Mouse (Mus musculus) intestine, embryonic 14.5 days (tissue): ENCODE data around the gene Psmc2. TPM values are rescaled to one million over a fixed set of nuclear protein-coding genes. Genes with fewer than 3 reads are reported as not detected.
A peak's percentile ranks its signal among the peaks of the same experiment; 100 is the strongest.

Source experiments
- ATAC-seq: fragments of 200-750 bp; cut with Nextera tagmentation; replicated peaks from 2 replicates; pipeline ENCODE4 v1.8.0; 2017; ENCODE audit warnings: low read depth, moderate number of reproducible peaks, moderate TSS enrichment, moderate library complexity; ENCODE audit not compliant: low FRiP score, low TSS enrichment
- DNase-seq: peaks from one replicate; pipeline ENCODE4 v3.0.0-alpha.2; 2018; ENCODE audit warnings: low spot score
- H3K27ac ChIP-seq: fragments of 300-500 bp; sonication (generic); 2 replicates; pipeline ENCODE4 v1.5.1; 2014; ENCODE audit warnings: low read depth, mild to moderate bottlenecking, control low read depth
- H3K27me3 ChIP-seq: fragments of 300-500 bp; sonication (generic); replicated peaks from 2 replicates; pipeline ENCODE4 v1.6.1; 2014; ENCODE audit warnings: low read length, control low read depth; ENCODE audit not compliant: control insufficient read depth, insufficient read depth
- H3K36me3 ChIP-seq: fragments of 300-500 bp; sonication (generic); 2 replicates; pipeline ENCODE4 v1.6.1; 2014; ENCODE audit warnings: low read length, control low read depth; ENCODE audit not compliant: control insufficient read depth, insufficient read depth
- H3K4me1 ChIP-seq: fragments of 300-500 bp; sonication (generic); replicated peaks from 2 replicates; pipeline ENCODE4 v1.6.1; 2014; ENCODE audit warnings: low read length, control low read depth, mixed read lengths; ENCODE audit not compliant: control insufficient read depth, insufficient read depth
- H3K4me2 ChIP-seq: fragments of 300-500 bp; sonication (generic); 2 replicates; pipeline ENCODE4 v1.6.1; 2014; ENCODE audit warnings: low read length
- H3K4me3 ChIP-seq: fragments of 300-500 bp; sonication (generic); 2 replicates; pipeline ENCODE4 v1.5.1; 2014; ENCODE audit warnings: low read depth, low read length, control low read depth, mixed read lengths
- H3K9ac ChIP-seq: fragments of 300-500 bp; sonication (generic); 2 replicates; pipeline ENCODE4 v1.6.1; 2014; ENCODE audit warnings: mild to moderate bottlenecking, low read length
- H3K9me3 ChIP-seq: fragments of 300-500 bp; sonication (generic); 2 replicates; pipeline ENCODE4 v1.6.1; 2016; ENCODE audit warnings: low read length, control low read depth; ENCODE audit not compliant: control insufficient read depth
- WGBS: fragments of 180-500 bp; shearing (Covaris S2); extraction: QIAGEN DNeasy Blood & Tissue Kit; methylation state at CpG from one replicate; pipeline ENCODE4 v1.1.7; 2014; 5-methylcytosine and 5-hydroxymethylcytosine counted together
- polyA plus RNA-seq: library from polyadenylated mRNA; unstranded; fragments of >200 nt; fragmentation: Nextera tagmentation; extraction: Ambion mirVana; gene quantifications from 2 replicates; pipeline ENCODE4 v1.2.1, GENCODE M21; 2014

Gene Psmc2
- polyA plus RNA-seq, 1 experiment from 2014 or later, result 165 TPM

DNA sequence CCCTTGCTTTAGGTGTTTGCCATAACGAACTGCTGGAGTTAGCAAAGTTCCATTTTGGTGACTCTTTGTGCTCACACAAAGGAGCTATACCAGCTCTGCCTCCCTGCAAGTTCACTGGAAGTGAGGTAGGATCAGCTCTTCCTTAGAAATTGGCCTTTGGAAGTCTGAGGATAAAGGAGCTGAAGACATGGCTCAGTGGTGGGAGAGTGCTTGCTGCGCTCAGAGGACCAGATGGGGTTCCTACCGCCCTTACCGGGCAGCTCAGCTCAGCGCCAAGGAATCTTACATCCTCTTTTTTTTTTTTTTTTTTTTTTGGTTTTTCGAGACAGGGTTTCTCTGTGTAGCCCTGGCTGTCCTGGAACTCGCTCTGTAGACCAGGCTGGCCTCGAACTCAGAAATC lies 39.1 kb upstream of the Psmc2 start:
- H3K27me3 ChIP-seq, result no peaks in the 10 kb centered on the region
- DNase-seq (no peak), ATAC-seq (no peak)
- no peaks in the 10 kb centered on the region for H3K9me3 ChIP-seq
- H3K36me3 ChIP-seq, result peaks cover 87% of the 10 kb centered on the region
- no peak overlapping the region for H3K9ac ChIP-seq
- no peak overlapping the region for H3K4me3 ChIP-seq
- H3K4me2 ChIP-seq, result no peak overlapping the region
- 92% methylated on average over 6 of the region's 8 CpGs for WGBS
- no peak overlapping the region for H3K27ac ChIP-seq
- no peaks in the 10 kb centered on the region for H3K4me1 ChIP-seq

DNA sequence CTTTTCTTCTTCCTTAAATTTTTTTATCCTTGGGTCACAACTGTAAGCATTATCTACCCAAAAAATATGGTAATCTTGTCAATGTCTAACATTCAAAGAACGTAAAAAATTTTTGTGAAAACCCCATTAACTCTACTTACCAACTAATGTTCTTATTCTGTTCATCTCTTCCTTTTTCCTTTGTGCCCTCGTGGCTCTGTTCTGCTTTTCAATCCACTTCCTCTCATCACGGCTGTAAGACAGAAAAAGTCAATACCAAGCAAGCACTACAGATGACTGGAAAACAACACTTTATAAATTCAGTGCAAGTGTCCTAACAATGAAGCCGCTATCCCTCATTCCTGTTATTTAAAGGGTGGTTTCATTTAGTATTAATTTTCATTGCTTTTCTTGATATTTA lies 16.6 kb upstream of the Psmc2 start:
- no peak overlapping the region for H3K27ac ChIP-seq
- no peak for ATAC-seq
- H3K9me3 ChIP-seq, result no peaks in the 10 kb centered on the region
- H3K4me2 ChIP-seq, result no peak overlapping the region
- no peak overlapping the region for H3K9ac ChIP-seq
- H3K4me1 ChIP-seq, result no peaks in the 10 kb centered on the region
- 92% methylated on average over 4 of the region's 4 CpGs for WGBS
- H3K27me3 ChIP-seq, result no peaks in the 10 kb centered on the region
- DNase-seq, result no peak
- no peak overlapping the region for H3K4me3 ChIP-seq
- H3K36me3 ChIP-seq, result peaks cover 72% of the 10 kb centered on the region

DNA sequence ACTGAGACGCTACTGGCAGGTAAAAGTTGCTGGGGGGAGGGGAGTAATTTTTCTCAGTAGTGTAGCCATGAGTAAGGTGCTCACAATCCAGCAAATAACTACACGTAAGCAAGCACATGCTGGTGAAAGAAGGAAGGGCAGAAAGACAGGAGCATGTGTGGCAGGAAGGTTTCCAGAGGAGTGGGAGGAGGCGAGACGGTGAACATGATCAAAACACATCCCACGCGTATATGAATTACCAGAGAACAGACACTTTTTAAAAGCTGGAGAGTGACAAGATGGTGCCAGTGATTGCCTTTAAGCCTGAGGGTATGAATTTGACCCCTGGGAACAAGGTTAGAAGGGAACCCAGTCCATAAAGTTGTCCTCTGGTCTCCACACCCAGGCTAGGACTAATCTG lies 15.2 kb upstream of the Psmc2 start:
- Histone ChIP-seq H3K27ac (no peak overlapping the region), H3K9me3 (no peaks in the 10 kb centered on the region), H3K9ac (no peak overlapping the region), H3K36me3 (peaks cover 72% of the 10 kb centered on the region), H3K4me1 (no peaks in the 10 kb centered on the region), H3K4me3 (no peak overlapping the region), H3K27me3 (no peaks in the 10 kb centered on the region), H3K4me2 (no peak overlapping the region)
- DNase-seq (no peak), ATAC-seq (no peak)
- 91% methylated on average over 6 of the region's 6 CpGs for WGBS

DNA sequence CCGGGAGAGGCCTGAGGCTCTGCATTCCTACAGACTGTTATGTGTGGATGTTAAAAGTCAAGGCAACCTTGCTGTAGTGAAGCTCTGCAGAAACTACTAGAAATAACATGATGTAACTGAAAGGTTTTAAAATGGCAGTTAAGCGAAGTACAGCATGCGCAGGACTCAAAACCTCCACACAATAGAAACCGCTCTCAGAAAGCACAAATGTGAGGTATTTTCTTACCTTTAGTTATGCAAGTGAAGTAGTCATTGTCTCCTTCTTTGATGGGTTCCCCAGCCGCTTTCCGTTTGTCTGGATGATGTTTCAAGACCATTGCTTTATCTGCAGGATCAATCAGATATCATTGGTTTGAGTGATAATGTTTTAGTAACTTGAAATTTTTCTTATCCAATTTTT lies 8.6 kb upstream of the Psmc2 start:
- DNase-seq, result no peak
- Histone ChIP-seq H3K36me3 (peaks cover 71% of the 10 kb centered on the region), H3K27me3 (no peaks in the 10 kb centered on the region), H3K4me1 (no peaks in the 10 kb centered on the region), H3K27ac (no peak overlapping the region), H3K4me2 (no peak overlapping the region), H3K9ac (no peak overlapping the region), H3K9me3 (no peaks in the 10 kb centered on the region), H3K4me3 (no peak overlapping the region)
- WGBS, result 93% methylated on average over 6 of the region's 6 CpGs
- ATAC-seq, result no peak

DNA sequence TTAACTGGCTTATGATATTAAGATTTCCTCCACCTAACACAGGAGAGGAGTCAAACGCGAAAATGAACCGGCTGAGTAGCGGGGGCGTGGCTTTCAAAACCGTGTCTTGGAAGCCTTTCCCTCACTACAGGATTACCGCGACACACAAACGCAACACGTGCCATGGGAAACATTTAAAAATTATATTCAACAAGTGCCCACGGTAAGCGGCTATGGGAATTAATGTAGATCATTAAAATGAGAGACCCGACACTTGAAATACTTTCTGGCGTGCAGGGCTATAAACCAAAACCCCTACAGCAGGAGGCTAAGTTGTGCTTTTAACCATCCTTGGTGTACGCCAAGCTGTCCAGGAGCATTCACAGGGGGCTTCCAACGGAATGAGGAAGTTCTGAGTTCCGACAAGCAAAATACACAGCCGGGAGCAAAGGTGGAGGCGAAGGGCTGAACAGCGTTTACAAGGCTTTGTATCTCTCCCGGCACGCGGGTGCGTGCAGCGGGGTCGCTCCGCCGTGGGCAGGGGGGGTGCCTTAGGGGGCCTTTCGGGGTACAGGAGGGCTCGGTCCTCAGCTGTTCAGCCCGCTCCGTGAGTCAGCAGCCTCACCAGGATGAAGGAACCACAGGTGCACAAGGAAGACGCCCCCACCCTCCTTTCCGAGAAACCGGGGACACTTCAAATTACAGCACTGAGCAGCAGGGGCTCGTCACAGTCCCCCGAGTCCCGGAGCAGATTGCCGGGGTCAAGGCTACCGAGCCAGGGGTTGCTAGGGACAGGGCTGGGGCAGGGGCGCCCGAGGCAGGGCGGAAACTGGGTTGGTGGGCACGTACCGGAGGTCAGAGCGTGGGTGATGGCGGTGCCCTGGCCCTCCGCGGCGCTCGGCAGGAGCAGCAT lies 676 bp upstream of the Psmc2 start:
- Histone ChIP-seq H3K27me3 (no peaks in the 10 kb centered on the region), H3K4me3 (peak overlapping the region; percentile 90), H3K9me3 (no peaks in the 10 kb centered on the region), H3K27ac (peak overlapping the region; percentile 62; the same call in 1 of the 2 replicates), H3K4me2 (peak overlapping the region; percentile 93), H3K4me1 (peaks cover 12% of the 10 kb centered on the region; the same call in 1 of the 2 replicates), H3K9ac (peak overlapping the region; percentile 74), H3K36me3 (peaks cover 40% of the 10 kb centered on the region)
- ATAC-seq (peak; percentile 74), DNase-seq (peak; percentile 84)
- WGBS, result under 1% methylated on average over 51 of the region's 51 CpGs

DNA sequence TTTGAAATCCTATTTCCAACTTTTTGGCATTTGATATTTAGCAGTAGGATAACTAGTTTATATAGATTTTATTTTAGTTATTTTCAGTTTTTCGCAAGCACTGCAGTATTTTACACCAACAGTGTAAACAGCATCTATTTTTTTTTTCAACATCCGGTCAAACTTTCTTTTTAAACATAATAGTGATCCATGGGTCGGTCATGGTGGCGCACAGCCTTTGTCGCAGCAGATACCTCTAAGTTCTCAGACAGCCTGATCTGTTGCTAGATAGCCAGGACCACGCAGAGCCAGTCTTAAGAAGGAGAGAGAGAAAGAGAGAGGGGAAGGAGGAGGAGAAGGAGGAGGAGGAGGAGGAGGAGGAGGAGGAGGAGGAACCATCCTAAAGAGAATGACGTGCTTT lies 693 bp downstream of the Psmc2 start:
- Histone ChIP-seq H3K27ac (no peak overlapping the region), H3K36me3 (peaks cover 26% of the 10 kb centered on the region), H3K4me2 (peak overlapping the region; percentile 93), H3K4me3 (no peak overlapping the region), H3K9ac (no peak overlapping the region), H3K4me1 (peaks cover 12% of the 10 kb centered on the region; the same call in 1 of the 2 replicates), H3K9me3 (no peaks in the 10 kb centered on the region), H3K27me3 (no peaks in the 10 kb centered on the region)
- ATAC-seq, result no peak
- no peak for DNase-seq
- 80% methylated on average over 7 of the region's 7 CpGs for WGBS

DNA sequence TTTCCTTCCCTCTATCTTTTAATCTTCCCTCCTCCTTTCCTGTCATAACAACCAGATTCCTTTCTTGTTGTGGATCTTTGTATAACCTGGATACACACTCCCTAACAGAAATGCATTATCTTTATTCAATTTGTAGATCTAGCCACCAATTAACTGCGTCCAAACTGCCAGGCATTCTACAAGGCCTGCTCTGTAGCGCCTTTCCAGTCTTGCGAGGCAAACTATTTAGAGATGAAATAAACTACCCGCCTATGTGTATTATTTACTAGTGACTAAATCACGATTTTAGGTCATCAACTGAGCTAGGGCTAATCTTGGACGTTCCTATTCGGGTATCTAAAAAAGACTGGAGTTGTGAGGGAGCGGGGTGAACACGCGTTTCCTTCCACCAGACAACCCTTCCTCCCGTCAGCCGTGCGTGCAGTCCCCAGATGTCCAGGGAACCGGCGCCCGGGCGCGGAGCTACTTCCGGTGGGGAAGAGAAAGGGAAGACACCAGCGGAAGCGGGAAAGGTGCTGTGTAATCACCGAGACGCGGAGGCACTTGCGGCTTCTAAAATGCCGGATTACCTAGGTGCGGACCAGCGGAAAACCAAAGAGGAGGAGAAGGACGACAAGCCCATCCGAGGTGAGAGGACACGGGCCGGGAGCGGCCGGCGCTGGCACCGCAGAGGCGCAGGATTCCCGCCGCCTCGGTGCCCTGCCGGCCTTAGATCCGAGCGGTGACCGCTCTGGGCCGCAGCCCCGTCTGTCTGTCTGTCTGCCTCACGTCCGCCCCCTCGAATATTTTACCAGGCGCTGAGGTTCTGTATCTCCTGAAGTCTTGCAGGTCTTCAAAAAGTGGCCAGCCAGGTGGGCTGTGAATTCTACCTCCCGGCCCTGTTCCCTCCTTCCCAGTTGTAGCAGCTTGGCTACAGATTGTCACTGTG lies 1.4 kb downstream of the Psmc2 start:
- Histone ChIP-seq H3K27me3 (no peaks in the 10 kb centered on the region), H3K27ac (peak overlapping the region; percentile 86), H3K9me3 (no peaks in the 10 kb centered on the region), H3K4me1 (peaks cover 12% of the 10 kb centered on the region; the same call in 1 of the 2 replicates), H3K4me2 (peak overlapping the region; percentile 83), H3K9ac (peak overlapping the region; percentile 94), H3K4me3 (peak overlapping the region; percentile 93), H3K36me3 (peaks cover 19% of the 10 kb centered on the region)
- WGBS, result 2% methylated on average over 51 of the region's 51 CpGs
- ATAC-seq (peak; percentile 80), DNase-seq (peak; percentile 98)

DNA sequence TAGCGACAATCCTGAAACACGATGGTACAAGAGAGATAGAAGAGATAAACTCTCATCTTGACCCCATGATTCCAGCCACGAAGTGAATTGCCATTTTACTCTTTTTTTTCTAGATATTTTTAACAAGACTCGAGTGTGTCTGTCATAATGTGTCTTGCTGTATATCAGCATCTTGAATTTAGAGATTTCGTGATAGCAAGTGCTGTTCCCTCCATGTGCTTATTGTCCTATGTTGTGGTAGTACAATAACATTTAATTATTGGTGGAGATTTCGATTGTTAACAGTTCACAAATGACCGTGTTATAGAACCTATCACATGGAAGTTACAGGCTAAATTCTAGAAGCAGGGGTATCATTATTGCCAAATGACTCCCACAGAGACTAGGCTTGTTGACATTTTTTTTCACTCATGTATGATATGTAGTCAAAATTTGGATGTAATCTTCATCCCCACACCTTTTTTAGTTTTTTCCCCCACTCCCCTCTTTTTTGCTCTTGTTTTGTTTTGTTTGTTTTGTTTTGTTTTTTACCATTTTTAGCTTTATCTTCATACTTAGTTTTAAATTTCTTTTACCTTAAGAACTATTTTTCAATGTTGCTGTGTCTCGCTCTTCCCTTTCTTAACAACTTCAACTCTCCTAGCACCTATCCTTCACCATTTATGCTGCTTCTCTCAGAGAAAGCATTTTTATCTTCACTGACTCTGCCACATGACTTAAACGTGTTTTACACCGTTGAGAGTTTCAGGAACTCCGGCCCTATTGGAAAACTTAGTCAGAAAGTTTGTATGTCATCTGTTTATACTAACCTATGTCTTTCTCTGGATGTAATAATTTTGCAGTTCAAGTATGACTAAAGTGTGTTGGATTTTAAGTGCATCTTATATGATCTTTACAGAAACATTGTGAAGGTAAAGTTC lies 2.4 kb downstream of the Psmc2 start:
- H3K27me3 ChIP-seq, result no peaks in the 10 kb centered on the region
- peaks cover 12% of the 10 kb centered on the region; the same call in 1 of the 2 replicates for H3K4me1 ChIP-seq
- DNase-seq, result no peak
- peaks cover 9% of the 10 kb centered on the region for H3K36me3 ChIP-seq
- WGBS, result 36% methylated on average over 11 of the region's 11 CpGs
- no peak overlapping the region; the same call in 1 of the 2 replicates for H3K27ac ChIP-seq
- no peak for ATAC-seq
- H3K4me3 ChIP-seq, result peak overlapping the region; percentile 93
- no peaks in the 10 kb centered on the region for H3K9me3 ChIP-seq
- peak overlapping the region; percentile 83 for H3K4me2 ChIP-seq
- peak overlapping the region; percentile 94 for H3K9ac ChIP-seq
